Mouse (Mus musculus) CH12.LX (cell line): Measurements from ENCODE around the gene Fance. TPM values are rescaled to one million over a fixed set of nuclear protein-coding genes. Genes with fewer than 3 reads are reported as not detected.

Experiments used
- DNase-seq: peaks from one replicate; pipeline ENCODE4 v3.0.0-alpha.2; 2013; ENCODE audit errors: extremely low read depth
- H3K27ac ChIP-seq: 2 replicates; pipeline ENCODE4 v1.5.1; 2012; ENCODE audit warnings: low read depth, mild to moderate bottlenecking, control low read depth, moderate library complexity; ENCODE audit not compliant: insufficient read depth
- H3K27me3 ChIP-seq: replicated peaks from 2 replicates; pipeline ENCODE3; 2012; ENCODE audit warnings: inconsistent platforms
- H3K36me3 ChIP-seq, 2 experiments: replicated peaks in 1 of 2; 2 replicates each; pipeline versions ENCODE3 to v1.6.1; 2012; ENCODE audit warnings: inconsistent platforms in 1 of 2, low read length in 1 of 2, mild to moderate bottlenecking in 1 of 2, mixed read lengths in 1 of 2, moderate library complexity in 1 of 2; ENCODE audit not compliant: control insufficient read depth in 1 of 2, insufficient read depth in 1 of 2
- H3K4me1 ChIP-seq, 2 experiments: 2 replicates each; pipeline ENCODE4 v1.6.1; 2012; ENCODE audit warnings: inconsistent platforms in 1 of 2, moderate library complexity in 1 of 2; ENCODE audit not compliant: insufficient read depth in 2 of 2, control insufficient read depth in 1 of 2
- H3K4me2 ChIP-seq: 2 replicates; pipeline ENCODE4 v1.6.1; 2012; ENCODE audit warnings: low read depth, mild to moderate bottlenecking, control low read depth; ENCODE audit not compliant: poor library complexity, insufficient read depth, severe bottlenecking
- H3K4me3 ChIP-seq, 3 experiments: fragments of 150-350 bp in 1 of 3; sonication (generic) in 1 of 3; replicated peaks in 1 of 3; 2 replicates each; pipeline versions ENCODE3 to v1.5.1; 2011 to 2012; ENCODE audit warnings: low read depth in 2 of 3, low read length in 2 of 3, mild to moderate bottlenecking in 2 of 3, moderate library complexity in 2 of 3, control low read depth in 1 of 3, improper control_type of control experiment in 1 of 3, inconsistent platforms in 1 of 3, mixed read lengths in 1 of 3; ENCODE audit not compliant: poor library complexity in 1 of 3
- H3K79me2 ChIP-seq: replicated peaks from 2 replicates; pipeline ENCODE4 v1.6.1; 2012; ENCODE audit warnings: mild to moderate bottlenecking, moderate library complexity; ENCODE audit not compliant: control insufficient read depth, poor library complexity, insufficient read depth, severe bottlenecking; ENCODE audit errors: extremely low read depth
- H3K9ac ChIP-seq: 2 replicates; pipeline ENCODE4 v1.6.1; 2012; ENCODE audit warnings: low read depth, mild to moderate bottlenecking, control low read depth, moderate library complexity; ENCODE audit not compliant: insufficient read depth
- H3K9me3 ChIP-seq: replicated peaks from 2 replicates; pipeline ENCODE3; 2012; ENCODE audit warnings: low read length, inconsistent platforms, mixed read lengths
- BHLHE40 ChIP-seq: IDR thresholded peaks from 2 replicates; pipeline ENCODE4 v1.6.1; 2011; ENCODE audit warnings: mild to moderate bottlenecking, low read depth, low read length, improper control_type of control experiment
- CHD2 ChIP-seq: IDR thresholded peaks from 2 replicates; pipeline ENCODE4 v1.6.1; 2011; ENCODE audit warnings: low read length, improper control_type of control experiment
- CTCF ChIP-seq, 2 experiments: IDR thresholded peaks in 1 of 2; conservative IDR thresholded peaks in 1 of 2; 2 replicates each; pipeline ENCODE4 v1.5.1; 2011 to 2012; ENCODE audit warnings: low read depth in 2 of 2, low read length in 2 of 2, improper control_type of control experiment in 1 of 2, inconsistent platforms in 1 of 2, mild to moderate bottlenecking in 1 of 2, moderate library complexity in 1 of 2
- E2F4 ChIP-seq: IDR thresholded peaks from 2 replicates; pipeline ENCODE4 v1.6.1; 2011; ENCODE audit warnings: low read depth, low read length, improper control_type of control experiment; ENCODE audit not compliant: insufficient replicate concordance
- ELF1 ChIP-seq: IDR thresholded peaks from 2 replicates; pipeline ENCODE4 v1.6.1; 2014; ENCODE audit warnings: low read depth, mild to moderate bottlenecking, inconsistent platforms, low read length, improper control_type of control experiment
- EP300 ChIP-seq: IDR thresholded peaks from 2 replicates; pipeline ENCODE4 v1.6.1; 2011; ENCODE audit warnings: low read length, improper control_type of control experiment
- ETS1 ChIP-seq: conservative IDR thresholded peaks from 2 replicates; pipeline ENCODE4 v1.6.1; 2012; ENCODE audit warnings: low read depth, mild to moderate bottlenecking, inconsistent platforms, low read length, improper control_type of control experiment, moderate library complexity
- GABPA ChIP-seq: IDR thresholded peaks from 2 replicates; pipeline ENCODE4 v1.6.1; 2012; ENCODE audit warnings: low read depth, low read length, improper control_type of control experiment, inconsistent platforms; ENCODE audit not compliant: insufficient replicate concordance
- IRF4 ChIP-seq: IDR thresholded peaks from 2 replicates; pipeline ENCODE4 v1.6.1; 2014; ENCODE audit warnings: low read depth, mild to moderate bottlenecking, inconsistent platforms, low read length, improper control_type of control experiment
- KAT2A ChIP-seq: IDR thresholded peaks from 2 replicates; pipeline ENCODE4 v1.6.1; 2012; ENCODE audit warnings: low read length, improper control_type of control experiment, inconsistent platforms; ENCODE audit not compliant: insufficient replicate concordance
- MAX ChIP-seq: IDR thresholded peaks from 2 replicates; pipeline ENCODE4 v1.6.1; 2011; ENCODE audit warnings: low read length, improper control_type of control experiment
- MAZ ChIP-seq: IDR thresholded peaks from 2 replicates; pipeline ENCODE4 v1.6.1; 2012; ENCODE audit warnings: low read depth, mild to moderate bottlenecking, inconsistent platforms, low read length, improper control_type of control experiment, moderate library complexity
- MEF2A ChIP-seq: IDR thresholded peaks from 2 replicates; pipeline ENCODE4 v1.6.1; 2014; ENCODE audit warnings: low read depth, mild to moderate bottlenecking, inconsistent platforms, low read length, improper control_type of control experiment, borderline replicate concordance
- MXI1 ChIP-seq: IDR thresholded peaks from 2 replicates; pipeline ENCODE4 v1.6.1; 2011; ENCODE audit warnings: mild to moderate bottlenecking, low read depth, low read length, improper control_type of control experiment
- NELFE ChIP-seq: IDR thresholded peaks from 2 replicates; pipeline ENCODE4 v1.6.1; 2011; ENCODE audit warnings: low read depth, low read length, improper control_type of control experiment
- PAX5 ChIP-seq: IDR thresholded peaks from 2 replicates; pipeline ENCODE4 v1.6.1; 2012; ENCODE audit warnings: low read length, inconsistent platforms, mixed read lengths
- POLR2A ChIP-seq: IDR thresholded peaks from 2 replicates; pipeline ENCODE4 v1.6.1; 2011; ENCODE audit warnings: low read depth, mild to moderate bottlenecking, improper control_type of control experiment, low read length
- POLR2AphosphoS2 ChIP-seq: IDR thresholded peaks from 2 replicates; pipeline ENCODE4 v1.6.1; 2011; ENCODE audit warnings: low read depth, low read length, improper control_type of control experiment
- RAD21 ChIP-seq: IDR thresholded peaks from 2 replicates; pipeline ENCODE4 v1.6.1; 2011; ENCODE audit warnings: low read depth, mild to moderate bottlenecking, low read length, improper control_type of control experiment, moderate library complexity
- SIN3A ChIP-seq: IDR thresholded peaks from 2 replicates; pipeline ENCODE4 v1.6.1; 2012; ENCODE audit warnings: low read length, improper control_type of control experiment, inconsistent platforms
- TBP ChIP-seq: conservative IDR thresholded peaks from 2 replicates; pipeline ENCODE4 v1.6.1; 2011; ENCODE audit warnings: low read depth, low read length, improper control_type of control experiment
- UBTF ChIP-seq: IDR thresholded peaks from 2 replicates; pipeline ENCODE4 v1.6.1; 2012; ENCODE audit warnings: low read depth, mild to moderate bottlenecking, inconsistent platforms, low read length, improper control_type of control experiment, moderate library complexity
- ZMIZ1 ChIP-seq: IDR thresholded peaks from 2 replicates; pipeline ENCODE4 v1.6.1; 2012; ENCODE audit warnings: low read depth, mild to moderate bottlenecking, inconsistent platforms, low read length, improper control_type of control experiment
- dilution Hi-C: fragments of 300-500 bp; cut with MboI; formaldehyde crosslinking; loops from 2 replicates; pipeline ENCODE4 v1.14.3; 2020; ENCODE audit warnings: low sequenced_read_pairs; ENCODE audit not compliant: extremely low pct_unique_long_range_greater_than_20kb, extremely low pct_ligation_motif_present
- in situ Hi-C: fragments of 300-500 bp; cut with MboI; formaldehyde crosslinking; loops from 3 replicates; pipeline ENCODE4 v1.14.3; 2019; ENCODE audit warnings: low sequenced_read_pairs, low pct_ligation_motif_present, low pct_unique_long_range_greater_than_20kb, mixed read lengths
- polyA plus RNA-seq: library from polyadenylated mRNA; unstranded; fragments of >175 nt; gene quantifications from 2 replicates; pipeline ENCODE4 v1.2.1, GENCODE M21; 2012; ENCODE audit warnings: low read depth; ENCODE audit not compliant: insufficient read length
- total RNA-seq, 2 experiments: library from RNA; depleted of rRNA; stranded (reverse); fragments of 300-350 nt in 1 of 2; fragments of >200 nt in 1 of 2; gene quantifications; 2 replicates each; pipeline ENCODE4 v1.2.3; 2012 to 2014

Fance gene
- total and polyA plus RNA-seq, 3 experiments: 17.4 to 37.9 (median 29.6) TPM

DNA sequence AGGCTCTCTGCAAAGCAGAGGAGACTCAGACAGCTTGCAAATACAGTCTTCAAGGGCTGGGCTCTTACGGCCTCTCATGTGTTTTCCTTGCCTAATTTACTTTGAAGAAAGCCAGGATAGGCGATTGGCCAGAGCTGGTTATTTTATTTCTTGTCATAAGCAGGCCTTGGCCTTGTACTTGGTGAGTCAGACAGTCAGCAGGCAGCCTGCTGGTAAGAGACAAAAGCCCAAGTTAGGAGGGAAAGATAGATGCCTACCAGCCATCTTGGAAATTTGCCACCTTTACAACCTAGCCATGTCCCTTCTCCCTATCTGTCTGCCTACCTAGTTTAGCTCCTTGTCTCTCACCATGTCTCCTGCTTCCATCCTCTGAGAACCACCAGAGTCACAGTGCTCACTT lies 58.0 kb downstream of the Fance start:
- H3K36me3 ChIP-seq: no peaks in the 10 kb centered on the region
- H3K27me3 ChIP-seq: peaks cover 16% of the 10 kb centered on the region
- DNase-seq: no peak
- dilution Hi-C loops (no loop called here), in situ Hi-C loops (loop anchor here (10.0 kb wide), 1 partner anchor 164 kb away; the partner anchor contains the start of gene Armc12)
- no peaks in the 10 kb centered on the region for H3K79me2 ChIP-seq
- no peak overlapping the region for H3K9ac ChIP-seq
- H3K4me3 ChIP-seq: no peak overlapping the region
- H3K27ac ChIP-seq: no peak overlapping the region
- no peak for TF ChIP-seq NELFE
- TF ChIP-seq POLR2A: no peak
- no peak for TF ChIP-seq ZMIZ1
- no peak for TF ChIP-seq KAT2A
- TF ChIP-seq GABPA: no peak
- no peak for TF ChIP-seq TBP
- TF ChIP-seq E2F4: no peak
- TF ChIP-seq EP300: no peak
- no peak for TF ChIP-seq MXI1
- TF ChIP-seq PAX5: no peak
- no peak for TF ChIP-seq MEF2A
- no peak for TF ChIP-seq MAZ
- TF ChIP-seq CTCF (conservative IDR thresholded peaks at IDR 0.05 in 1 of 2, IDR thresholded peaks at IDR 0.05 in 1 of 2; ENCODE audit: low read depth in 2 of 2, low read length in 2 of 2): no peak
- TF ChIP-seq, all 38 proteins: peak for 0
- H3K9me3 ChIP-seq: no peaks in the 10 kb centered on the region
- H3K4me2 ChIP-seq: no peak overlapping the region
- peaks cover 4 to 5% of the 10 kb centered on the region in 2 experiments; a peak in 1 of 4 replicates for H3K4me1 ChIP-seq

DNA sequence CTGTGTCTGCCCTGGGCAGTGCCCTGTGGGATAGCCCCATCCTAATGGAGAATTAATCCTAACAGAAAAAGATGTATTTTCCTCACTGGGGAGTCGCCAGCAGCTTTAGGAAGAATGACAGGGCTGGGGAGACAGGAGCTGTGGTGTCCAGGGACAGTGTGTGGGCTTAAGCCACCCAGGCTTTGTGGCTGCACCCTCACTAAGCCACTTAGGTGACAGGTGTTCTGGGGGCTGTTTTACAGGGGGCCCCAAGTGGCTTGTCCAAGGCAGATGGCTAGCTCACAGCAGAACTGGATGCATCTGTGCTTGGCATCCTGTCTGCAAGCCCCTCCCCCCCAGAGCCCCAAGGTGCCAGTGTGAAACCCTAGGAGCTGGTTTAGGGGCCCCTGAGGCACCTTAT lies 58.6 kb downstream of the Fance start:
- TF ChIP-seq IRF4 (no peak), ELF1 (no peak), BHLHE40 (no peak), TBP (no peak), SIN3A (no peak), MAX (no peak), PAX5 (no peak), CHD2 (no peak), POLR2AphosphoS2 (no peak), MEF2A (no peak), UBTF (no peak), RAD21 (no peak), MXI1 (no peak), ETS1 (no peak), E2F4 (no peak)
- in situ Hi-C loops: loop anchor here (10.0 kb wide), 1 partner anchor 163 kb away; the partner anchor contains the start of gene Armc12
- peaks cover 4 to 5% of the 10 kb centered on the region in 2 experiments; a peak in 1 of 4 replicates for H3K4me1 ChIP-seq
- dilution Hi-C loops: no loop called here
- peaks cover 16% of the 10 kb centered on the region for H3K27me3 ChIP-seq
- no peak overlapping the region for H3K4me2 ChIP-seq
- H3K9ac ChIP-seq: no peak overlapping the region
- no peaks in the 10 kb centered on the region for H3K9me3 ChIP-seq
- no peak for DNase-seq
- H3K27ac ChIP-seq: no peak overlapping the region
- no peaks in the 10 kb centered on the region for H3K36me3 ChIP-seq
- H3K79me2 ChIP-seq: no peaks in the 10 kb centered on the region
- H3K4me3 ChIP-seq: no peak overlapping the region
